Mouse (Mus musculus) G1E (cell line): ENCODE data around the gene Ankra2.

Experiments used
- CTCF ChIP-seq: IDR thresholded peaks from 2 replicates; pipeline ENCODE4 v1.5.1; 2012; ENCODE audit warnings: low read depth, low read length, inconsistent platforms, mixed read lengths
- GATA1 ChIP-seq: IDR thresholded peaks from 2 replicates; pipeline ENCODE4 v1.6.1; 2012; ENCODE audit warnings: borderline replicate concordance, low read length, inconsistent platforms, mixed read lengths
- POLR2AphosphoS5 ChIP-seq: IDR thresholded peaks from 2 replicates; pipeline ENCODE4 v1.6.1; 2012; ENCODE audit warnings: low read depth, low read length, inconsistent platforms; ENCODE audit not compliant: insufficient replicate concordance
- TAL1 ChIP-seq: conservative IDR thresholded peaks from 2 replicates; pipeline ENCODE4 v1.6.1; 2012; ENCODE audit warnings: low read depth, low read length, inconsistent platforms, mixed read lengths

- TF ChIP-seq CTCF (peak; percentile 53), POLR2AphosphoS5 (no peak), GATA1 (no peak), TAL1 (no peak)
Measured at GRCm38 (mm10) chr13:98222848-98223247, 40.0 kb upstream of the Ankra2 start.
